Mouse (Mus musculus) heart, adult 9 months (tissue): ENCODE results near the gene C1ql1.
A peak's percentile ranks its signal among the peaks of the same experiment; 100 is the strongest.

Experiments
- DNase-seq, 2 experiments: peaks; one replicate each; pipeline ENCODE4 v3.0.0; 2022; ENCODE audit warnings: low spot score in 2 of 2

C1ql1 gene

GRCm38 (mm10) chr11:102902107-102902506 lies 44.4 kb downstream of the C1ql1 start:
- no peak for DNase-seq

GRCm38 (mm10) chr11:102901199-102901598 lies 45.3 kb downstream of the C1ql1 start:
- DNase-seq: no peak

GRCm38 (mm10) chr11:102900763-102901162 lies 45.7 kb downstream of the C1ql1 start, which contains the start of gene Gfap:
Gfap (minus strand) TSS chr11:102900912.
- DNase-seq: peak; percentile 48 to 63

- no peak for DNase-seq
Measured at GRCm38 (mm10) chr11:102898408-102898807, 48.1 kb downstream of the C1ql1 start.

DNA sequence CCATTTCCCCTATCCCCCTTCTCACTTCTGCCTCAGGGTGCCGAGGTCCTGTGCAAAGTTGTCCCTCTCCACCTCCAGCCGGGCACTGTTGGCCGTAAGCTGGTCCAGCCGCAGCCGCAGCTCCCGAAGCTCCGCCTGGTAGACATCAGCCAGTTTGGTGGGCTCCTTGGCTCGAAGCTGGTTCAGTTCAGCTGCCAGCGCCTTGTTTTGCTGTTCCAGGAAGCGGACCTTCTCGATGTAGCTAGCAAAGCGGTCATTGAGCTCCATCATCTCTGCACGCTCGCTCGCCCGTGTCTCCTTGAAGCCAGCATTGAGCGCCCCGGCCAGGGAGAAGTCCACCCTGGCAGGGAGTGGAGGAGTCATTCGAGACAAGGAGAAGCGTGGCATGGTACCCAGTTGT lies 49.8 kb downstream of the C1ql1 start:
- no peak for DNase-seq

- DNase-seq: no peak
Measured at GRCm38 (mm10) chr11:102895779-102896178, 50.7 kb downstream of the C1ql1 start.

DNA sequence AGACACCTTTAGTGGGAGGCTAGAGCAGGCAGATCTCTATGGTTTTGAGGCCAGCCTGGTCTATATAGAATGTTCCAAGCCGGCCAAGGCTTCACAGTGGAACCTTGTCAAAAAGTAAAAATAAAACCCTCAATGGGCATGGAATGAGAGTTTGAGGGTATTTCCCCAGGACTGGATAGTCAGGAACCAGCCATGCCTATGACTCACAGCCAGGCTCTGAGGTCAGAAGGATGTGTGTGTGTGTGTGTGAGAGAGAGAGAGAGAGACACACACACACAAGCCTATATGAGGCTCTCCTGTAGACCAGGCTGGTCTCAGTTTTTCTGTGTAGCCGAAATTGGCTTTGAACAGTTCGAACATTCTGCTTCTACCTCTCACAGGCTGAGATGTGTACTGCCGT lies 51.8 kb downstream of the C1ql1 start:
- no peak for DNase-seq

DNA sequence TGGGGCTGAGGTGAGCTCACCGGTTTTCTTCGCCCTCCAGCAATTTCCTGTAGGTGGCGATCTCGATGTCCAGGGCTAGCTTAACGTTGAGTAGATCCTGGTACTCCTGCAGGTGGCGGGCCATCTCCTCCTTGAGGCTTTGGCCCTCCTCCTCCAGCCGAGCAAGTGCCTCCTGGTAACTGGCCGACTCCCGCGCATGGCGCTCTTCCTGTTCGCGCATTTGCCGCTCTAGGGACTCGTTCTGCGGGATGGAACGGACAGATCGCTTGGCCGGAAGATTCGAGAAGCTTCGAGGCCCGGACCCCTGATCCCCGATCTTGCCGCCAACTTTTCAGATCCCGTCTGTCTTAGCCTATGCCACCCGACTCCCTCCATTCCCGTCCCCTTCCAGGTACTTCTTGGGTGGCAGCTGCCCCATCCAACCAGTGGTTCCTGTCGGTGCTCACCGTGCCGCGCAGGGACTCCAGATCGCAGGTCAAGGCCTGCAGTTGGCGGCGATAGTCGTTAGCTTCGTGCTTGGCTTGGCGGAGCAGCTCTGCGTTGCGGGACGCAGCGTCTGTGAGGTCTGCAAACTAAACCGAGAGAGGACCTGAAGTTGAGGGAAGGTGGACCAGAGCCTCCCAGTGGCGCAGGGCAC lies 53.4 kb downstream of the C1ql1 start:
- peak; percentile 33 to 45 for DNase-seq

- no peak for DNase-seq
Measured at GRCm38 (mm10) chr11:102890096-102890495, 56.4 kb downstream of the C1ql1 start.
